9 mouse cellular contexts compared by ENCODE assay signal in genomic region chr1:35973386-35973785, GRCm38 (mm10).
DNase-seq lines count a peak whose midpoint lies in the region; ATAC-seq and TF ChIP-seq lines count a peak whose summit lies in the region.
"Had no signal": no experiment of that assay in that cellular context is flagged by ENCODE, and none has a peak within 500 bp of the region (broad histone marks: within the 10 kb centered on the region; RNA-seq: fewer than 3 reads in every experiment).

No protein-coding gene starts in this region.

- H3K36me3 ChIP-seq in embryonic facial prominence, embryonic 14.5 days (ENCODE audit: control insufficient read depth, insufficient read depth, low read length): no peaks in the 10 kb centered on the region
- H3K36me3 ChIP-seq in lung, postnatal 0 days (ENCODE audit: insufficient read depth, low read length): no peaks in the 10 kb centered on the region
- H3K36me3 ChIP-seq: midbrain, embryonic 12.5 days had no signal

- 22% methylated on average over 9 of the region's 9 CpGs for WGBS in lung, adult 2 months
- WGBS in embryonic facial prominence, embryonic 14.5 days: 36% methylated on average over 9 of the region's 9 CpGs
- 34% methylated on average over 9 of the region's 9 CpGs for WGBS in lung, postnatal 0 days

- H3K9ac ChIP-seq in embryonic facial prominence, embryonic 14.5 days (ENCODE audit: low read depth, low read length): no peak overlapping the region
- H3K9ac ChIP-seq in lung, postnatal 0 days (replicated peaks; ENCODE audit: low read depth): no peak overlapping the region
- H3K9ac ChIP-seq: midbrain, embryonic 12.5 days had no signal

- intact Hi-C loops in heart, postnatal 10 days (cut with DNase I): no loop called here

- H3K27me3 ChIP-seq in embryonic facial prominence, embryonic 14.5 days (replicated peaks; ENCODE audit: control insufficient read depth, insufficient read depth, low read length): no peaks in the 10 kb centered on the region
- H3K27me3 ChIP-seq in lung, postnatal 0 days (replicated peaks; ENCODE audit: insufficient read depth, low read length): no peaks in the 10 kb centered on the region

- no peak overlapping the region for H3K4me2 ChIP-seq in embryonic facial prominence, embryonic 14.5 days (ENCODE audit: low read depth, low read length)
- 0 out of 2 replicates have a peak overlapping the region, but pooled peaks have one; percentile 1 for H3K4me2 ChIP-seq in lung, postnatal 0 days (replicated peaks; ENCODE audit: low read depth, low read length)
- H3K4me2 ChIP-seq: midbrain, embryonic 12.5 days had no signal

- peak; percentile 7 to 16 for DNase-seq in lung, adult 18-20 months
- DNase-seq in lung, adult 2 months: no peak
- DNase-seq in embryonic facial prominence, embryonic 14.5 days (ENCODE audit: low spot score): peak; percentile 81
- peak; percentile 41 to 43 for DNase-seq in heart, postnatal 10 days
- DNase-seq in lung, postnatal 0 days (ENCODE audit: low spot score): peak; percentile 25
- no peak for DNase-seq in embryo, embryonic 9.5 days (ENCODE audit: extremely low spot score)
- no peak for DNase-seq in left cerebral cortex, adult 9 months (ENCODE audit: low spot score in 2 of 2)
- no peak for DNase-seq in cerebellum, adult 8-10 months

- H3K4me3 ChIP-seq in lung, adult 2 months (replicated peaks; ENCODE audit: extremely low read depth, low read depth, low read length): no peak overlapping the region
- H3K4me3 ChIP-seq in embryonic facial prominence, embryonic 14.5 days (ENCODE audit: low read depth, low read length): no peak overlapping the region
- no peak overlapping the region for H3K4me3 ChIP-seq in lung, postnatal 0 days (ENCODE audit: low read depth, low read length)
- H3K4me3 ChIP-seq: midbrain, embryonic 12.5 days had no signal

- TF ChIP-seq CTCF in lung, adult 2 months (IDR thresholded peaks at IDR 0.05; ENCODE audit: insufficient read depth, low read length): no peak
- TF ChIP-seq CTCF in lung, postnatal 0 days (IDR thresholded peaks at IDR 0.05): no peak

- peak overlapping the region; percentile 35; the same call in 1 of the 2 replicates for H3K27ac ChIP-seq in embryonic facial prominence, embryonic 14.5 days (replicated peaks; ENCODE audit: low read depth, low read length)
- no peak overlapping the region for H3K27ac ChIP-seq in lung, postnatal 0 days (ENCODE audit: low read length)
- H3K27ac ChIP-seq: midbrain, embryonic 12.5 days had no signal

- H3K9me3 ChIP-seq in embryonic facial prominence, embryonic 14.5 days (ENCODE audit: control insufficient read depth, low read length): no peaks in the 10 kb centered on the region
- no peaks in the 10 kb centered on the region for H3K9me3 ChIP-seq in lung, postnatal 0 days (ENCODE audit: low read length)
- H3K9me3 ChIP-seq: midbrain, embryonic 12.5 days had no signal

- TF ChIP-seq POLR2A in lung, adult 2 months (IDR thresholded peaks at IDR 0.05; ENCODE audit: borderline replicate concordance, extremely low read depth, low read depth, low read length): no peak

- no peak for TF ChIP-seq EP300 in lung, postnatal 0 days (IDR thresholded peaks at IDR 0.05)

- no peaks in the 10 kb centered on the region for H3K4me1 ChIP-seq in lung, adult 2 months (ENCODE audit: control insufficient read depth, insufficient read depth, low read length)
- H3K4me1 ChIP-seq in embryonic facial prominence, embryonic 14.5 days (ENCODE audit: control insufficient read depth, insufficient read depth, low read length): peaks cover 17% of the 10 kb centered on the region
- H3K4me1 ChIP-seq in lung, postnatal 0 days (ENCODE audit: insufficient read depth, low read depth, low read length): no peaks in the 10 kb centered on the region
- H3K4me1 ChIP-seq: midbrain, embryonic 12.5 days had no signal

- peak; percentile 58 for ATAC-seq in embryonic facial prominence, embryonic 14.5 days (ENCODE audit: low read depth)
- peak; percentile 21; the same call in 1 of the 2 replicates for ATAC-seq in lung, postnatal 0 days

Comparison
In these comparisons a context has a peak if more than half of its experiments do, and no peak if none do; other contexts are left out.
1. DNase-seq: peak in lung, adult 18-20 months (2 of 2), embryonic facial prominence, embryonic 14.5 days (single experiment), heart, postnatal 10 days (2 of 2) and lung, postnatal 0 days (single experiment); none in lung, adult 2 months (single experiment), embryo, embryonic 9.5 days (single experiment), left cerebral cortex, adult 9 months (0 of 2) and cerebellum, adult 8-10 months (single experiment).